Mouse (Mus musculus) embryonic stem cell, embryonic (primary cell): ENCODE results near the gene Apbb2.

Source experiments
- CTCF ChIA-PET, 4 experiments: fragments of 300-600 bp in 2 of 4; fragments of 350-600 bp in 2 of 4; sonication (Branson Sonifier 250); formaldehyde crosslinking; loops; one replicate each; lab custom pipeline; 2022; ENCODE audit warnings: inconsistent platforms in 2 of 4; lab: Charles Lee
- POLR2A ChIA-PET, 4 experiments: fragments of 300-600 bp in 2 of 4; fragments of 350-600 bp in 2 of 4; sonication (Branson Sonifier 250); formaldehyde crosslinking; loops; one replicate each; lab custom pipeline; 2022; ENCODE audit warnings: antibody characterized with exemption in 4 of 4, inconsistent platforms in 1 of 4; lab: Charles Lee

The Apbb2 gene

DNA sequence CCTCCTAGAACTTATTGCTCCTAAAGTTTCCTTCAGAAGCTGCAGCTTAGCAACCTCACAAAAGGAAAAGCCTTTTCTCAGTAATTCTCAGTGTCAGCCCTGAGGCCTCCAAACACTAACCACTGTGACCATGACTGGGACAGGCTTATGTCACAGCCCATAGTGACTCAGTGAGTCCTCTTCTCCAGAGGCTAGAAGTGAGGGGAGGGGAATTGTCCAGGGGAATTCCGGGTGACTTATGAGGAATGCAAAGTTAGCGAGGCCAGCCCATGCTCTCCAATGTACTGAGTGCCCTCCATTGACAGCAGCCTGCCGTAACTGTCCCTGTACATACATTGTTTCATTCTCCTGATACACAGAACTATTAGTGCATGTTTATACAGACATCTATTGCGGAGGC lies 76.1 kb downstream of the Apbb2 start:
- POLR2A ChIA-PET = no interaction called here

DNA sequence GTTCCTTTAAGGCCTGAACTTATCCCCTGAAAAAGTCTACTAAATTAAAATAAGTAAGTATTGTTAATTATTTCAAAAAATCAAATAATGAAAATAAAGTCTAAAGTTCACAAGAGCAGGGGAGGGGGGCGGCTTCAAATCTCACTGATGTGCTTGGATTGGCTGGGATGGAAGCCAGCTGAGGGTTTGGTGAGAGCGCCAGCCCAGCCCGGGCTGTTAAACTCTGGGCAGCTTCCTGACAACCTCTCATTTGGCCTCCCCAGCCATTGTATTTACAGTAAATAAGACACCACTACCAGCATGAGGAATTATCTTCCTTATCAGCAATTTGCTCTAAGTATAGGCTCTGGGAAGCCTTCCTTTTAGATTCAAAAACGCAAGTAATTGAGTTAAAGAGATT lies 77.2 kb downstream of the Apbb2 start:
- ChIA-PET CTCF (no interaction called here), POLR2A (interaction anchor here in 1 of 4 experiments (1.2 kb wide), 1 partner anchor 56 kb away, joined by 4 read pairs; no protein-coding TSS in a partner anchor)

More for the DNA sequence above, 76.1 kb downstream of the Apbb2 start:
- CTCF ChIA-PET = no interaction called here

DNA sequence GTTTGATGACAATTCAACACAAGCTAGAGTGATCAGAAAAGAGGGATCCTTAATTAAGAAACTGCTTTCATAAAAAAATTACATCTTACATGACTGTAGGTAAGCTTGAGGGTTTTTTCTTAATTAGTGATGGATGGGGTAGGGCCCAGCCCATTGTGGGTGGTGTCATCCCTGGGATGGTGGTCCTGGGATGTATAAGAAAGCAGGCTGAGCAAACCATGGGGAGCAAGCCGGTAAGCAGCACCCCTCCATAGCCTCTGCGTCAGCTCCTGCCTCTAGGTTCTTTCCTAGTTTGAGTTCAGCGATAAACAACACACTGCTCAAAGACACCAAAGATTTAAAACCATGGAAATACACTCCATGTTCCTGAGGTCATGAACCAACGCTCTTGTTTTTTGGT lies 78.3 kb downstream of the Apbb2 start:
- POLR2A ChIA-PET = interaction anchor here in 1 of 4 experiments (0.7 to 1.5 kb wide), 2 partner anchors 10 to 22 kb away, joined by 3 read pairs; no protein-coding TSS in a partner anchor
- CTCF ChIA-PET = interaction anchor here in 1 of 4 experiments (0.6 kb wide), 1 partner anchor 51 kb away, joined by 4 read pairs; no protein-coding TSS in a partner anchor

DNA sequence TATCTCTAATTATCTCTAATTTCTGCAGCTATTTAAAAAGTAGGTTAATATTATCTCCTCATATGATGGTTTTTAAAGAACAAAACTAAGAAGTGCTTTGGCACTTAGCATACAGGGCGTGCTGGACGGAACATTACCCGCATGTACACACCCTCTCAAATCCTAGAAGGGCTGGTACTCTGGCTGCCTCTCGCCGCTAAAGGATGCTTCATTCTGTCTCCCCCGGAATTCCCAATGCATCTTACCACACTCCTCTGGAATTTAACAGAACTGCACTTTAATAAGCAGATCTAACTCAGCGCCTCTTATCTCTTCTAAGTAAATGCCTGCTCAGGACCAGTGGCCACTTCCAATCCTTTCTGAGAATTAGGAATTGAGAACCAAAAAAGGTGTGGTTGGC lies 80.8 kb downstream of the Apbb2 start:
- ChIA-PET POLR2A (interaction anchor here in 1 of 4 experiments (0.5 to 1.2 kb wide), 3 partner anchors 9 to 80 kb away, joined by 3 read pairs; partner anchors contain the start of gene Apbb2), CTCF (no interaction called here)

DNA sequence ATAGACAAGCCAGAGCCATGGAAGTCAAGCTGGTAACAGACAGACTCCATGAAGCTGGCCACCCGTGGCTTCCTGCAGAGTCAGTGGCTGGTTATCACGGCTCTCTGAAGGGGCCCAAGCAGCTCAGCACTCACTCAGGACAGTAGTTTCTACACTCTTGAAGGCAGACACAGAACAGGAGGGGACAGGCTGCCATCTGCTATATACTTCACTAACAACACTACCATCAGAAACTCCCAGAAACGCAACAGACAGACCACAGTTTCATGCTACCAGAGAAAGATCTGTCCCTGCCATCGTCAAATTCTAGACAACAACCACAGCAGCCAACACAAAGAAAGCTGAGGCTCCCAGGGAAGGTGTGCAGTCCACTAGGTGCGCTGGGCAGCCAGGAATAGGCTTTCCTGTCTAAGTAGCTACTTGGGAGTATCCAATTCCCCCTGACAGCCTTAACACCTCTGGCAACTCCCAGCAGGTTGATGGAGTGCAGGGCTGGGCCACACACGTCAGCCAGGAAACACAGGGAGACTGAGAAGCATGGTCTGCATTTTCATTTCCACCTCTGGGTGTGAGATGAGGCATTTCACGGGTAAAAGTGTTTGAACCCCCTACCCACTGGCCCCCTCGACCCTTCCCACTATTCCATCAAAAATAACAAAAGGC lies 81.8 kb downstream of the Apbb2 start:
- ChIA-PET CTCF (no interaction called here), POLR2A (interaction anchor here in 2 of 4 experiments (0.5 to 1.2 kb wide), 5 partner anchors 9 to 139 kb away, joined by 3 read pairs; partner anchors contain the start of genes Apbb2 (in 1 of the 2) and Uchl1 (in 1 of the 2))

DNA sequence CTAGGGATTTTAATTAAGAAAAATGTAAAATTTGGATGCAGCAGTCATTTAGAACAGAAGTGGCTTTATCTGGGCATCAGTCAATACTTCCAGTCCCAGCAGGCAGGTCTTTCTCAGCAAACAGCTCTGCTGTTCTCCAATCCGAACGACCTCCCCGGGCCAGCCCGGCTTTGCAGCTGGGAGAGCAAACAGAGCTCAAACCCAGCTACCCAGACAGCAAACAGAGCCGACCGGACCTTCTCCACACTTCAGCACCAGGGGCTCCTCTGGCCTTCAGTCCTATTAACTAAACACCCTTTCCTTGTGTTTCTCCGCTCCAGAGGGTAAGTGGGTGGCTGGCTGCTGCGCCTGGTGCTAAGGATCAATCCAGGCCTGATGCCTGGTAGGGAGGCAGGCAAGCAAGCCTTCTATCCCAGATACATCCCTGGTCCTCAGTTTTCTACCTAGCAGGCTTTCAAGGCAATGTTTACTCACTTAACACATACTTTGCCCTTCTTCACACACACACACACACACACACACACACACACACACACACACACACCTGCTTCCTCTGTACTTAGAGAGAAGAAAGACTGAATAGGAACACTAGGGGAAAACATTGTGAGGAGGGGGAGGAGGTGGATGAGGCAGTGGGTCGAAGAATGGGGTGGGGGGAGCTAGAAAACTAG lies 82.9 kb downstream of the Apbb2 start:
- ChIA-PET POLR2A (no interaction called here), CTCF (no interaction called here)

DNA sequence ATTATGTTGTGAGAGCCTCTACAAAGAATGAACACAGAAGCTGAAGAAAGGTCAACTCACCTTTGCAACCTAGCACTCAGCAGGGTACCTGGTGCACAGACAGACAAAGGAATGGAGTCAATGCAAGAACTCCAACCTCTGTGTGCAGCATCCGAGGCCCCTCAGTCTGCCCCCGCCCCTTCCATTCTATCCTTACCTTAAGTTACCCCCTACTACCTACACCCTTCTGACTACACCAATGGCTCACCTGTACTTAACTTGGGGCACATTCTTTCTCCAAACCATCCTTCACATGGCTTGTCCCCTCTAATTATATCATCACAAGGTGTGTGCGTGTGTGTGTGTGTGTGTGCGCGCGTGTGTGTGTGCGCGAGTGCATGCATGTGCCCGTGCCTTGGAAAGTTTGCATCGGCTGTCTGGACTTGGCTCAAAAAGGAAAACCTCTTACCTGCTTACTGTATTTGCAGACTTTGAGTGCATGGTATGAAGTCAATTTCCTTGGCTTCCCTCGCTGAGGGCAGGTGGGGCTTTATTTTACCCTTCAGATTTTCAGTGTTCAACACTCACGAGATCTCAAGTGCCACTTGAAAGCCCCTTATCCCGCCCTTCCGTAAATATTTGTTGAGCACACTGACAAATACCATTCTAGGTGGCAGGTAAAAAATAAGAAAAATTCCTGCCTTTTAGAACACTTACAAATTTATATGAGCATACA lies 84.7 kb downstream of the Apbb2 start:
- ChIA-PET CTCF (no interaction called here), POLR2A (interaction anchor here (0.6 to 1.5 kb wide), 4 partner anchors 15 to 195 kb away, joined by 3 to 4 read pairs (median 3); partner anchors contain the start of gene Apbb2 (in 1 of the 4))

DNA sequence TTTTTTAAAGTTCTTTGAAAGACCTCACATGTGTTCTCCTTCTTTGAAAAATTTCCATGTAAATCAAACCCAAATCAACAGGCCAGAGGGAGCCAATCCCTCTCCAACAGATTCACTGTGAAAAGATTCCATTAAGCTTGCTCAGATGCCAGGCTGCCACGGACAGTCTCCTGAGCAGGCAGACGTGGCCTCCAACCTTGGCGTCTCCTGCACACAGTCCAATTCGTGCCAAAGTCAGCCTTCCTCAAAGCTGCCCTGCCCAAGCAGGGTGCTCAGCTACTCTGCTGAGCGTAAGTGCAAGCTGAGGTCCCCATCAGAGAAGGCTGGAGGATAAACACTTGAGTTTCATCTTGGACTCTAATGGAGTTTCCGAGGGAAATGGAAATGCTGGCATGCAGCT lies 85.8 kb downstream of the Apbb2 start:
- ChIA-PET POLR2A (interaction anchor here in 2 of 4 experiments (0.8 to 2.9 kb wide), 7 partner anchors 13 to 143 kb away, joined by 3 to 11 read pairs (median 3); partner anchors contain the start of genes Apbb2 (in 1 of the 2) and Uchl1 (in 1 of the 2)), CTCF (interaction anchor here in 2 of 4 experiments (0.6 kb wide), 3 partner anchors 8 to 198 kb away, joined by 3 to 7 read pairs (median 3); no protein-coding TSS in a partner anchor)

DNA sequence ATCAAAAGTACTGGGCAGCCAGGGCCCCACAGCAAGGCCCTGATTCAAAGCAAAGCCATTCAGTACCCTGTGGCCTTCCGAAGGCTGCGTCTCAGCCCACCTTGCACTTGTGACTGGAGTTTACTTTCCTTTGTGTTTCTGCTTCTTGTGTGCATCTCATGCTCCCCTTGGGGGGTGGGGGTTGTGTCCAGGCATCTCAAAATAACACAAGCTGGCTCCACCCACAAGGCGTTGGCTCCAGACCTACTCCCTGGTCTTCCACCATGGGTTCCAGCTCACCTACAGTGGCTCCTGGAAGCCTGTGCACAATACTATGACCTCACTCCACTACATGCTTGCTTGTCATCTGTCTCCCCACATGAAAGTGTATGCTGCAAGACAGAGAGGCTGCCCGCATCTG lies 88.2 kb downstream of the Apbb2 start:
- CTCF ChIA-PET = interaction anchor here in 1 of 4 experiments (0.5 kb wide), 1 partner anchor 118 kb away, joined by 5 read pairs; no protein-coding TSS in a partner anchor

DNA sequence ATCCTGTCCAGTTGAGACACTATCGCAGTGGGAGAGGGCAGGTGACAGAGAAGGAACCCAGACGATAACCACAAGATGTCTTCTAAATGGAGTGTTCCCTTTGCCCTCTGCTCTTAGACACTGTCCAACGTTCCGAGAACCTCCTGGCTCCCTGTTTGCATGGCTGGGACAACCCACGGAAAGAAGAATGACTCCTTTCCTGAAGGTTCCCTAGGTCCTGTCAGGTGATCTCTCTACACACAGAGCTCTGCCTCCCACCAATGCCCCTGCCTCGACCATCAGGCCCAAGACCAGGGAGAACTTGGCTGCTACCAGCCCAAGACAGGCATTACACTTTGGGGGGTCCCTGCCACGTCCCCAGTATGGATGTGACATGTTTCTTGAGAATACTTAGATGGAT lies 89.0 kb downstream of the Apbb2 start:
- POLR2A ChIA-PET = interaction anchor here in 3 of 4 experiments (0.6 to 3.7 kb wide), 7 partner anchors 10 to 192 kb away, joined by 3 to 19 read pairs (median 3); no protein-coding TSS in a partner anchor
- CTCF ChIA-PET = no interaction called here

More for the DNA sequence above, 88.2 kb downstream of the Apbb2 start:
- POLR2A ChIA-PET = interaction anchor here in 3 of 4 experiments (0.6 to 3.7 kb wide), 17 partner anchors 9 to 145 kb away, joined by 3 to 19 read pairs (median 4); partner anchors contain the start of gene Uchl1 (in 2 of the 3)

DNA sequence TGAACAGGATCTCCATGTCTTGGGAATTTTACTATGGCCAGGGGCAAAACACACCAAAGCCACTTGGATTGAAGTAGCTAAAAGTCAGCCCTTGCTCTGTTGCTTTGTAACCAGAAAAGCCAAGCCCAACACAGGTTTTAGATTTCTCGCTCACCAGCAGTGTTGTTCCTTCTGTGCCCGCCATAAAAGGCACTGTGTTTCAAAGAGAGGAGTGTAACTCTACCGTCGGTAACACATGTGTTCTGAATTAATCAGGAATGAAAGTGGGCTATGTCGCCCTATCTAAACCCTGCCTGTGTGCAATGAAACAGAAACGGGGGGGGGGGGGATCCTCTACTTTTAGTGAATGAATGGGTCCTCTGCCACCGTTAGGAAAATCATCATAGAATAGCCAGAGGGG lies 90.0 kb downstream of the Apbb2 start:
- ChIA-PET CTCF (interaction anchor here in 1 of 4 experiments (1.3 kb wide), 1 partner anchor 10 kb away, joined by 3 read pairs; no protein-coding TSS in a partner anchor), POLR2A (interaction anchor here in 2 of 4 experiments (0.6 to 3.7 kb wide), 2 partner anchors 10 to 11 kb away, joined by 3 to 19 read pairs; no protein-coding TSS in a partner anchor)

DNA sequence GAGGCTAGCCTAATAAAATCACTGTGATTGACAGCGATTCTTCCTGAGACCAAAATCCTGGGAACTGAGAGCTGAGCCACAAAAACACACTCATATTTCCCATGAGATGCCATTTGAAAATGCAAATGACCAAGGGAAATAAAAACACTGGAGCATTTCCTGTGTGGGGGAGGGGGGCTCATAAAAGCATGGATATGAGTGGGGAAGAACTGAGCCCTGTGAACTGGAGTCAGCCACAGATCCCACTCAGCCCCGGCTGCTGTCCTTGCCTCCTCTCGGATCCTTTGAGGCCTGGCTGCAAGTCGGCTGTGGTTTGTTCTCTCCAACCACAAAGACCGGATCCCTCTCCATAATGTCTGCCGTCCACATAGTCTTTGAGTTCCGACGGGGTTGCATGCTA lies 91.5 kb downstream of the Apbb2 start:
- ChIA-PET CTCF (no interaction called here), POLR2A (interaction anchor here in 2 of 4 experiments (0.7 to 1.0 kb wide), 2 partner anchors 10 to 672 kb away, joined by 3 read pairs; no protein-coding TSS in a partner anchor)

DNA sequence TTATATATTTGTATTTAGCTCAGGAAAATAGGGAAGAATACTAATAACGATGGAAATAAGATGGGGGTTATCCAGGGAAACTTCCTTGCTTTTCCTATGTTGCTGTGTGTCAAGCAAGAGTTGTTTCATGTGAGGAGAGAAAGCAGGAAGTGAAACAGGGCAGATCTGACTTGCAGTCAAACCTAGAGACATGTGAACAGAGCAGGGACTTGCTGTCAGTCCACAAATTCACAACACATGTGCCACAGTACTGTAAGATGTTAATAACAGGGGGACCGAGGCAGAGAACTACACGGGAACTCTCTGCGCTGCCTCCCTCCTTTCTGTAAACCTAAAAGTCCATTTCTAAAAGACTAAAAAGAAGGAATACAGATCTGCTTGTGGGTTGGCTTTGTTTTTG lies 93.6 kb downstream of the Apbb2 start:
- ChIA-PET POLR2A (interaction anchor here in 1 of 4 experiments (1.6 to 1.8 kb wide), 3 partner anchors 16 to 151 kb away, joined by 5 to 8 read pairs (median 5); partner anchors contain the start of gene Uchl1), CTCF (interaction anchor here in 2 of 4 experiments (0.6 to 0.7 kb wide), 2 partner anchors 8 to 20 kb away, joined by 3 read pairs; no protein-coding TSS in a partner anchor)

DNA sequence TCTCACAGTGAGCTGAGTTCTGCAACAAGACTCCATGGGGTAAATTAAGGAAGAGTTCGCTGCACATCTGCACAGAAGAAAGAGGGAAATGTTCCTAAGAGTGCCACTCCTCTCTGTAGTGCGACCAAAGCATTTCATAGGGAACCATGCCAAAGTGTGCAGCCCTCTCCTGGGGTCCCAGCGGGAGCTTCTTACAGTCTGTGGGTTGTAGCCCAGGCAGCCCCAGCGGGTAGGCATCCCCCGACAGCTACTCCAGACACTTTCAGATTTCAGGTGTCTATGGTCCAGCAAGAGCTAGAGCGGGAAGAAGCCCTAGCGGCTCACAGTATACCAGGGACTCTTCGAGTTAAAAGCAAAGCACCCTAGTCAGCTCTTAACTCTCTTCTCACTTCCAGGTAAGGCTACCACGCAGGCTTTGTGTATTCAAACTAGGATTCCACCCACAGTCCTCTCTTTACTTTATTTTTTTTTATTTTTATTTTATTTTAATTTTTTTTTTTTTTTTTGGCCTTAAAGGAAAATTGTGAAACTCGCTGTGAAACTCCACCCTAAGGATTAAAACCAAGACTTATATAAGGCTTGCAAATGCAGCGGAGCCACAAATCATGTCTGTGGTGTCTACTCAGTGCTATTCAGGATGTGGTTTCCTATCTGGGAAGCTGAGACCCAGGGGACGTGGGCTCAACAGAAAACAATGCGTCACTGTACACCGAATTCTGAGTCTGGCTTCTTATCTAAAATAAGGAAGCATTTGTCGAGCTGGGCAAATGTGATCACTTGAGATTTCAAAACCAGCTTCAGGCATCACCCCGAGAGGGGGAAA lies 94.7 kb downstream of the Apbb2 start:
- POLR2A ChIA-PET = interaction anchor here in 3 of 4 experiments (0.6 to 1.8 kb wide), 6 partner anchors 15 to 1216 kb away, joined by 3 to 8 read pairs (median 4); partner anchors contain the start of gene Uchl1 (in 1 of the 3)
- CTCF ChIA-PET = interaction anchor here in 3 of 4 experiments (0.6 to 0.7 kb wide), 3 partner anchors 9 to 260 kb away, joined by 3 to 6 read pairs (median 4); no protein-coding TSS in a partner anchor

DNA sequence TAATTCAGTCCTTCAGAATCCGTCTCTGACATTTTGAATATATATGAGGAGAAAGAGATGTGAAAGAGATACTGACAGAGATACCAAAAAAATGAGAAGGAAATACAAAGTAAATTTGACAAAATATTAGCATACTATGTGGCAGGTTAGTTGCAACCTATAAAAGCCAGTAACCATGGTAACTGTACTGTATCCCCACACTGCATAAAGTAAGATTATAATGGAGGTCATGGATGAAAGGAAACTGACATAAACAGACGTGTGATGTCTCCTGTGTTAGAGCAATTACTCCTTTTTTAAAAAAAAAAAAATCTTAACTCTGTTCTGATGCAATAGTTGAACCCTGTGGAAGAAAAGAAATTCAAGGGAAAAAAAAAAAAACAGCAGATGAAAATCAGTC lies 97.3 kb downstream of the Apbb2 start:
- CTCF ChIA-PET = no interaction called here
- POLR2A ChIA-PET = interaction anchor here in 1 of 4 experiments (0.7 kb wide), 1 partner anchor 53 kb away, joined by 3 read pairs; no protein-coding TSS in a partner anchor

DNA sequence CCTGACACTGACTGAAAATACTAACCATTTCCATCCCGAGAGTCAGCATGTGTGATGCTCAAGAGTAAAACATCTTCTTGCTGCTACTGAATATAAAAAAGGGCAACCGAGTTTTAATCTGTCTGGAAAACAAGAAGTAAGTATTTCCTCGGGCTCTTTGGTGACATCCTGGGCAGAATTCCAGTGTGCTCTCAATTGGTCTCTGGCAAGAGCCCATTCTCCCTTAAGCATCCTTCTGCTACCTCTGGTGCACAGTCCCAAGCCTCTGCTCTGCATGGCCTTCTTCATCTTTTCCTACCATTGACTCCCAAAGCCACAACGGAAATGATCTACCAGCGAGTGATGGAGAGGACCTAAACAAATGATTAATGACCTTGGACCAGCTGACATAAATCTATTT lies 99.1 kb downstream of the Apbb2 start:
- ChIA-PET POLR2A (interaction anchor here in 2 of 4 experiments (0.8 to 2.9 kb wide), 3 partner anchors 10 to 80 kb away, joined by 4 to 19 read pairs (median 5); no protein-coding TSS in a partner anchor), CTCF (interaction anchor here in 2 of 4 experiments (0.5 to 0.7 kb wide), 2 partner anchors 256 to 314 kb away, joined by 5 to 6 read pairs; no protein-coding TSS in a partner anchor)
